Mouse (Mus musculus): ENCODE results near the gene Pias4. TPM values are rescaled to one million over a fixed set of nuclear protein-coding genes. Genes with fewer than 3 reads are reported as not detected.

Gene Pias4
- polyA plus RNA-seq, 1 experiment from 2014 or later = 49.2 TPM

GRCm38 (mm10) chr10:81145307-81145706 lies 22.4 kb downstream of the Pias4 start:
- Histone ChIP-seq H3K9ac (replicated peaks; ENCODE audit: low read length) (no peak overlapping the region), H3K36me3 (ENCODE audit: control insufficient read depth, insufficient read depth, low read length) (peaks cover 65% of the 10 kb centered on the region), H3K4me2 (ENCODE audit: low read length) (no peak overlapping the region), H3K27me3 (ENCODE audit: control insufficient read depth, insufficient read depth, low read length) (no peaks in the 10 kb centered on the region), H3K9me3 (ENCODE audit: control insufficient read depth, low read length) (no peaks in the 10 kb centered on the region), H3K27ac (replicated peaks; ENCODE audit: low read depth, low read length) (no peak overlapping the region), H3K4me1 (ENCODE audit: control insufficient read depth, insufficient read depth, low read length) (peaks cover 8% of the 10 kb centered on the region; the same call in 1 of the 2 replicates), H3K4me3 (replicated peaks; ENCODE audit: low read depth, low read length) (no peak overlapping the region)
- WGBS = 95% methylated on average over 6 of the region's 6 CpGs
- DNase-seq (no peak), ATAC-seq (ENCODE audit: low FRiP score, low TSS enrichment) (no peak)

GRCm38 (mm10) chr10:81144667-81145066 lies 23.1 kb downstream of the Pias4 start:
- Histone ChIP-seq H3K4me3 (replicated peaks; ENCODE audit: low read depth, low read length) (no peak overlapping the region), H3K36me3 (ENCODE audit: control insufficient read depth, insufficient read depth, low read length) (peaks cover 59% of the 10 kb centered on the region), H3K4me1 (ENCODE audit: control insufficient read depth, insufficient read depth, low read length) (peaks cover 12% of the 10 kb centered on the region), H3K27ac (replicated peaks; ENCODE audit: low read depth, low read length) (no peak overlapping the region), H3K9ac (replicated peaks; ENCODE audit: low read length) (no peak overlapping the region), H3K9me3 (ENCODE audit: control insufficient read depth, low read length) (no peaks in the 10 kb centered on the region), H3K27me3 (ENCODE audit: control insufficient read depth, insufficient read depth, low read length) (no peaks in the 10 kb centered on the region), H3K4me2 (ENCODE audit: low read length) (no peak overlapping the region)
- ATAC-seq (ENCODE audit: low FRiP score, low TSS enrichment) (no peak), DNase-seq (no peak)
- WGBS = 98% methylated on average over 27 of the region's 27 CpGs

- peaks cover 54% of the 10 kb centered on the region for H3K36me3 ChIP-seq (ENCODE audit: control insufficient read depth, insufficient read depth, low read length)
- H3K9me3 ChIP-seq (ENCODE audit: control insufficient read depth, low read length) = no peaks in the 10 kb centered on the region
- H3K27ac ChIP-seq (replicated peaks; ENCODE audit: low read depth, low read length) = no peak overlapping the region
- no peak overlapping the region for H3K9ac ChIP-seq (replicated peaks; ENCODE audit: low read length)
- H3K27me3 ChIP-seq (ENCODE audit: control insufficient read depth, insufficient read depth, low read length) = no peaks in the 10 kb centered on the region
- no peak for ATAC-seq (ENCODE audit: low FRiP score, low TSS enrichment)
- H3K4me3 ChIP-seq (replicated peaks; ENCODE audit: low read depth, low read length) = no peak overlapping the region
- H3K4me1 ChIP-seq (ENCODE audit: control insufficient read depth, insufficient read depth, low read length) = peaks cover 18% of the 10 kb centered on the region
- DNase-seq = no peak
- no peak overlapping the region for H3K4me2 ChIP-seq (ENCODE audit: low read length)
- WGBS = 96% methylated on average over 52 of the region's 52 CpGs
Observed at GRCm38 (mm10) chr10:81143845-81144437, 23.8 kb downstream of the Pias4 start.

- Histone ChIP-seq H3K4me1 (ENCODE audit: control insufficient read depth, insufficient read depth, low read length) (peaks cover 25% of the 10 kb centered on the region), H3K27ac (replicated peaks; ENCODE audit: low read depth, low read length) (peak overlapping the region; percentile 32; the same call in 1 of the 2 replicates), H3K9ac (replicated peaks; ENCODE audit: low read length) (no peak overlapping the region), H3K4me3 (replicated peaks; ENCODE audit: low read depth, low read length) (no peak overlapping the region), H3K36me3 (ENCODE audit: control insufficient read depth, insufficient read depth, low read length) (peaks cover 47% of the 10 kb centered on the region), H3K9me3 (ENCODE audit: control insufficient read depth, low read length) (no peaks in the 10 kb centered on the region), H3K27me3 (ENCODE audit: control insufficient read depth, insufficient read depth, low read length) (no peaks in the 10 kb centered on the region), H3K4me2 (ENCODE audit: low read length) (no peak overlapping the region)
- ATAC-seq (ENCODE audit: low FRiP score, low TSS enrichment) (no peak), DNase-seq (no peak)
- WGBS = 95% methylated on average over 7 of the region's 7 CpGs
Observed at GRCm38 (mm10) chr10:81143157-81143633, 24.5 kb downstream of the Pias4 start.

DNA sequence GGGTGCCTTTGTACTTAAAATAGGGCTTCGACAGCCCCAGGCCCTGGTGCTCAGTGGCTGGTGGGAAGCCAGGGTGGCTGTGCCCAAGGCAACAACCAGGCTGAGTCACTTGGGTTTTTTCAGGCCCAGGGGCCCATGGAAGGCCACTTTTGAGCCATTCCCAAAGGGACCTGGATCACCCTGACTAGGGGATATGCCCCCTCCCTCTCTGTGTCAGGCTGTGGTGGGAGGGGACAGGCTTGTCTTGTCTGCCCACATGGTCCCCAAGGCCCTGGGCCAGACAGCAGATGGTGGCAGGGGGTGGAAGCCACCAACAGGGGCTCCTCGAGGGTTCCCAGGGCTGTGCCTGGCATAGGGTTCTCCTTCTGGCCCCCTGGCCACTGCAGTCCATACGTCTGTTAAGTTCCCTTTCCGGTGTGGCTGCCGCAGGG lies 25.2 kb downstream of the Pias4 start:
- Histone ChIP-seq H3K27ac (replicated peaks; ENCODE audit: low read depth, low read length) (0 out of 2 replicates have a peak overlapping the region, but pooled peaks have one; percentile 3), H3K4me3 (replicated peaks; ENCODE audit: low read depth, low read length) (no peak overlapping the region), H3K4me1 (ENCODE audit: control insufficient read depth, insufficient read depth, low read length) (peaks cover 26% of the 10 kb centered on the region), H3K27me3 (ENCODE audit: control insufficient read depth, insufficient read depth, low read length) (no peaks in the 10 kb centered on the region), H3K36me3 (ENCODE audit: control insufficient read depth, insufficient read depth, low read length) (peaks cover 41% of the 10 kb centered on the region), H3K9me3 (ENCODE audit: control insufficient read depth, low read length) (no peaks in the 10 kb centered on the region), H3K9ac (replicated peaks; ENCODE audit: low read length) (peak overlapping the region; percentile 9; the same call in 1 of the 2 replicates), H3K4me2 (ENCODE audit: low read length) (no peak overlapping the region)
- DNase-seq (no peak), ATAC-seq (ENCODE audit: low FRiP score, low TSS enrichment) (no peak)
- WGBS = 56% methylated on average over 5 of the region's 5 CpGs

- WGBS = 75% methylated on average over 7 of the region's 7 CpGs
- H3K4me3 ChIP-seq (replicated peaks; ENCODE audit: low read depth, low read length) = no peak overlapping the region
- H3K36me3 ChIP-seq (ENCODE audit: control insufficient read depth, insufficient read depth, low read length) = peaks cover 33% of the 10 kb centered on the region
- peaks cover 26% of the 10 kb centered on the region for H3K4me1 ChIP-seq (ENCODE audit: control insufficient read depth, insufficient read depth, low read length)
- DNase-seq = no peak
- 0 out of 2 replicates have a peak overlapping the region, but pooled peaks have one; percentile 6 for H3K9ac ChIP-seq (replicated peaks; ENCODE audit: low read length)
- no peak for ATAC-seq (ENCODE audit: low FRiP score, low TSS enrichment)
- no peak overlapping the region for H3K27ac ChIP-seq (replicated peaks; ENCODE audit: low read depth, low read length)
- no peak overlapping the region for H3K4me2 ChIP-seq (ENCODE audit: low read length)
- no peaks in the 10 kb centered on the region for H3K9me3 ChIP-seq (ENCODE audit: control insufficient read depth, low read length)
- no peaks in the 10 kb centered on the region for H3K27me3 ChIP-seq (ENCODE audit: control insufficient read depth, insufficient read depth, low read length)
Observed at GRCm38 (mm10) chr10:81141455-81142210, 26.1 kb downstream of the Pias4 start.

DNA sequence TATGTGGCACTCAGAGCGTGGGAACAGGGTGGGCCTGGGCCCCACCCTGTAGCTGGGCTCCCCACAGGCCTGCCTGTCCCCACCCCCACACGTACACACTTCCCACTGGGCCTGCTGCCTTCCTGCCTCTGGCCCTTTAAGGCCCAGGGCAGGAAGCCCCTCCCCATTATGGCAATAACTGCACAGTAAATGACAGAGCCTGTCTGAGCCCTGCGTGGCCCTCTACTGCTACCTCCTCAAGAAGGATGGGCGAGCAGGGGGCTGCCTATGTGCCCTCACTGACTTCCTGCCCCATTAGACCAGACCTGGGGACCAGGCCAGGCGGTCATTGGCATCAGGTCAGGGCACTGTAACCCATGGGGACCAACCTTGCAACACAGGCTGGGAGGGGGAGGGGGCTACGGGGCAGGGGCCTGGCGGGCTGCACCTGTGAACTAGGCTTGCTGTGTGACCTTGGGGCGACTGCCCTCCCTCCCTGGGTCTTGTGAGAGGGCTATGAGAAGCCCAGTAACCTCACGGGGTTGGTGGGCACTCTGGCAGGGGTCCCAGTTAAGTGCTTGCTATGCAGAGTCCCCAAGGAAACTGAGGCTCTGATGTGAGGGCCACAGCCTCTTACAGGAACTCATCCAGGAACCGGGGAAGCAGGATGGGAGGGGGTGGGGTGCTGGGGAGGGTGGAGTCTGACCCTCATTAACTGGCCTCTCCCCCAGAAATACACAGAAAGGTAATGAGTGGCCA lies 26.8 kb downstream of the Pias4 start:
- Histone ChIP-seq H3K9me3 (ENCODE audit: control insufficient read depth, low read length) (no peaks in the 10 kb centered on the region), H3K4me3 (replicated peaks; ENCODE audit: low read depth, low read length) (no peak overlapping the region), H3K4me2 (ENCODE audit: low read length) (peak overlapping the region; percentile 11; the same call in 1 of the 2 replicates), H3K4me1 (ENCODE audit: control insufficient read depth, insufficient read depth, low read length) (peaks cover 26% of the 10 kb centered on the region), H3K9ac (replicated peaks; ENCODE audit: low read length) (0 out of 2 replicates have a peak overlapping the region, but pooled peaks have one; percentile 29), H3K27ac (replicated peaks; ENCODE audit: low read depth, low read length) (no peak overlapping the region), H3K27me3 (ENCODE audit: control insufficient read depth, insufficient read depth, low read length) (peaks cover 1% of the 10 kb centered on the region; the same call in 1 of the 2 replicates), H3K36me3 (ENCODE audit: control insufficient read depth, insufficient read depth, low read length) (peaks cover 26% of the 10 kb centered on the region)
- ATAC-seq (ENCODE audit: low FRiP score, low TSS enrichment) (no peak), DNase-seq (no peak)
- WGBS = 82% methylated on average over 10 of the region's 10 CpGs

- ATAC-seq (ENCODE audit: low FRiP score, low TSS enrichment) = no peak
- 63% methylated on average over 8 of the region's 8 CpGs for WGBS
- Histone ChIP-seq H3K9ac (replicated peaks; ENCODE audit: low read length) (no peak overlapping the region; the same call in 1 of the 2 replicates), H3K4me2 (ENCODE audit: low read length) (peak overlapping the region; percentile 71; the same call in 1 of the 2 replicates), H3K27me3 (ENCODE audit: control insufficient read depth, insufficient read depth, low read length) (peaks cover 10% of the 10 kb centered on the region), H3K27ac (replicated peaks; ENCODE audit: low read depth, low read length) (no peak overlapping the region), H3K4me3 (replicated peaks; ENCODE audit: low read depth, low read length) (no peak overlapping the region), H3K9me3 (ENCODE audit: control insufficient read depth, low read length) (no peaks in the 10 kb centered on the region), H3K36me3 (ENCODE audit: control insufficient read depth, insufficient read depth, low read length) (peaks cover 17% of the 10 kb centered on the region), H3K4me1 (ENCODE audit: control insufficient read depth, insufficient read depth, low read length) (peaks cover 30% of the 10 kb centered on the region)
- DNase-seq = no peak
Observed at GRCm38 (mm10) chr10:81140005-81140404, 27.7 kb downstream of the Pias4 start.
